Mouse (Mus musculus) cortical plate, adult 2 months (tissue): ENCODE results near the gene Tmprss6.

Experiments used
- CTCF ChIP-seq: fragments of 200-500 bp; IDR thresholded peaks from 2 replicates; pipeline ENCODE4 v1.5.1; 2011; ENCODE audit warnings: mild to moderate bottlenecking, control low read depth, low read length; ENCODE audit not compliant: insufficient read depth; ENCODE audit errors: extremely low read depth
- POLR2A ChIP-seq: fragments of 200-500 bp; IDR thresholded peaks from 2 replicates; pipeline ENCODE4 v1.6.1; 2011; ENCODE audit warnings: mild to moderate bottlenecking, low read length, control low read depth; ENCODE audit not compliant: insufficient read depth; ENCODE audit errors: extremely low read depth

DNA sequence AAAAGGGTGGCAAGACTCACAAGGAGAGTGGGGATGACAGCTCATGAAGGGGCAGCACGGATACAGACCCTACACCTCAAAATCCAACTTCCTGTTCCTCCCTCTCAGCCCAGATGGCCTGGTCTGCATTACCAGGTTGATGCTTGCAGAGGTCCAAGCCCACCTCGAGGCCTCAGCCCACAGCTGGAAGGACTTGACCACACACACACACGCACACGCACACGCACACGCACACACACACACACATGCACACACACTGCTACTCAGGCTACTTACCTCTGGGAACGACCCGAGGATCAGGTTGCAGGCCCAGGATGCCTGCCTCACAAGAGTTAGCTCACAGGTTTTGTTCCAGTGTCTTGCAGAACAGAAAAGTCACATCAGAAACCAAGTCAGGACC, 21.5 kb upstream of the Tmprss6 start:
- TF ChIP-seq CTCF (no peak), POLR2A (no peak)
